Comparison of ENCODE assay signal across 8 mouse cellular contexts in the genomic region with DNA sequence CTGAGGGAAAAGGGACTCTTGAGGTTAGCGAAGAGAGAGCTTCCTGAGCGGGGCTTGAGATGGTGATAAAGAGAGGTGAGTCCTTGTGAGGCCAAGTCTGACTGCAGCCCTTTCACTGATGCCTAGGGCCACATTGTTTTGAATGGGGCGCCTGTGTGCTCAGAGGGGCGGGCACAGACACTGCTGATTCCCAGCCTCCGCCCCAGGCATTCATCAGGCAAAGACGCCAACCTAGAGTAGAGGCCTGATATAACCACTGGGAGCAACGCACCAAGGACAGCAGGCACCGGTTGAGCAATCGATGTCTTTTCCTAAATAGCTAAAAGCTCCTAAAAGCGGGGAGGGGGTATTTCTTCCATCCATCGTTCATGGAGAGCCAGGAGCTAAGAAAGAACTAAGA. TPM values are rescaled to one million over a fixed set of nuclear protein-coding genes. Genes with fewer than 3 reads are reported as not detected.
A peak's percentile ranks its signal among the peaks of the same experiment; 100 is the strongest.
DNase-seq lines count a peak whose midpoint lies in the region; ATAC-seq and TF ChIP-seq lines count a peak whose summit lies in the region.

No protein-coding gene starts in this region.

- H3K36me3 ChIP-seq in liver, embryonic 11.5 days (ENCODE audit: control insufficient read depth, insufficient read depth, low read length) = no peaks in the 10 kb centered on the region
- H3K36me3 ChIP-seq in embryonic facial prominence, embryonic 13.5 days = no peaks in the 10 kb centered on the region
- no peaks in the 10 kb centered on the region for H3K36me3 ChIP-seq in liver, embryonic 16.5 days (ENCODE audit: control insufficient read depth, insufficient read depth)

- H3K4me2 ChIP-seq in liver, embryonic 11.5 days = peak overlapping the region; percentile 56
- H3K4me2 ChIP-seq in embryonic facial prominence, embryonic 13.5 days = peak overlapping the region; percentile 45
- peak overlapping the region; percentile 47; the same call in 1 of the 2 replicates for H3K4me2 ChIP-seq in liver, embryonic 16.5 days (ENCODE audit: low read depth, low read length)

- no peaks in the 10 kb centered on the region; the same call in 1 of the 2 replicates for H3K27me3 ChIP-seq in liver, embryonic 11.5 days (replicated peaks; ENCODE audit: control insufficient read depth, insufficient read depth, low read length)
- H3K27me3 ChIP-seq in embryonic facial prominence, embryonic 13.5 days = no peaks in the 10 kb centered on the region
- no peaks in the 10 kb centered on the region for H3K27me3 ChIP-seq in liver, embryonic 16.5 days (ENCODE audit: control insufficient read depth, insufficient read depth, low read depth, low read length)

- TF ChIP-seq CTCF in gastrocnemius, adult 2 months (IDR thresholded peaks at IDR 0.05) = no peak

- H3K4me3 ChIP-seq in liver, embryonic 11.5 days (ENCODE audit: low read depth, low read length) = no peak overlapping the region
- H3K4me3 ChIP-seq in embryonic facial prominence, embryonic 13.5 days = no peak overlapping the region
- no peak overlapping the region for H3K4me3 ChIP-seq in liver, embryonic 16.5 days (ENCODE audit: low read depth, low read length)
- H3K4me3 ChIP-seq in gastrocnemius, adult 2 months = no peak overlapping the region

- 60% methylated on average over 11 of the region's 11 CpGs for WGBS in liver, embryonic 11.5 days
- 26% methylated on average over 11 of the region's 11 CpGs for WGBS in embryonic facial prominence, embryonic 13.5 days
- WGBS in liver, embryonic 16.5 days (ENCODE audit: insufficient replicate concordance) = 55% methylated on average over 11 of the region's 11 CpGs

- H3K9me3 ChIP-seq in liver, embryonic 11.5 days (ENCODE audit: control insufficient read depth, low read length) = no peaks in the 10 kb centered on the region
- no peaks in the 10 kb centered on the region for H3K9me3 ChIP-seq in embryonic facial prominence, embryonic 13.5 days
- no peaks in the 10 kb centered on the region for H3K9me3 ChIP-seq in liver, embryonic 16.5 days (replicated peaks; ENCODE audit: control insufficient read depth, low read length)

- no peak overlapping the region for H3K27ac ChIP-seq in liver, embryonic 11.5 days (ENCODE audit: low read depth, low read length)
- H3K27ac ChIP-seq in embryonic facial prominence, embryonic 13.5 days = peak overlapping the region; percentile 29; the same call in 1 of the 2 replicates
- H3K27ac ChIP-seq in liver, embryonic 16.5 days (ENCODE audit: low read length) = no peak overlapping the region
- H3K27ac ChIP-seq in gastrocnemius, adult 2 months = no peak overlapping the region

- DNase-seq in adrenal gland, postnatal 14 days = peak; percentile 56
- no peak for DNase-seq in adrenal gland, postnatal 4 days (ENCODE audit: low spot score in 2 of 2)
- no peak for DNase-seq in liver, embryonic 11.5 days (ENCODE audit: low spot score)
- DNase-seq in liver = no peak
- no peak for DNase-seq in left cerebral cortex, adult 18-20 months (ENCODE audit: low spot score in 2 of 2)
- no peak for DNase-seq in gastrocnemius, adult 2 months

- no peak overlapping the region for H3K9ac ChIP-seq in liver, embryonic 11.5 days (ENCODE audit: low read depth, low read length)
- H3K9ac ChIP-seq in embryonic facial prominence, embryonic 13.5 days = 0 out of 2 replicates have a peak overlapping the region, but pooled peaks have one; percentile 33
- no peak overlapping the region for H3K9ac ChIP-seq in liver, embryonic 16.5 days (ENCODE audit: low read depth, low read length)

- ATAC-seq in liver, embryonic 11.5 days (replicated peaks; ENCODE audit: low FRiP score) = no peak
- ATAC-seq in embryonic facial prominence, embryonic 13.5 days (ENCODE audit: insufficient number of reproducible peaks, insufficient read depth, low FRiP score, low TSS enrichment, low read depth) = no peak
- no peak for ATAC-seq in liver, embryonic 16.5 days (ENCODE audit: low read depth)

- H3K4me1 ChIP-seq in liver, embryonic 11.5 days (replicated peaks; ENCODE audit: control insufficient read depth, insufficient read depth, low read length) = 0 out of 2 replicates have a peak, but pooled peaks cover 2% of the 10 kb centered on the region
- H3K4me1 ChIP-seq in embryonic facial prominence, embryonic 13.5 days = peaks cover 18% of the 10 kb centered on the region
- no peaks in the 10 kb centered on the region for H3K4me1 ChIP-seq in liver, embryonic 16.5 days (ENCODE audit: control insufficient read depth, low read depth, low read length)

- intact Hi-C loops in gastrocnemius, adult 2 months (cut with DNase I) = loop anchor here (2.0 to 10.0 kb wide), 5 partner anchors 35 to 528 kb away; partner anchors contain the start of gene Necab3

RNA-seq across cellular contexts. Expression of gene Eif2s2, which starts 49.8 kb away (rescaled TPM):
- 138 and 155 TPM in 2 replicates for total RNA-seq in adrenal gland, postnatal 14 days (2021)
- total RNA-seq in adrenal gland, postnatal 4 days (2021) = 100 to 1,000 TPM; 133 to 138 TPM
- 174 and 183 TPM in 2 replicates for polyA plus RNA-seq in liver, embryonic 11.5 days (2014; fragmentation: Nextera tagmentation; extraction: Ambion mirVana)
- polyA plus RNA-seq in embryonic facial prominence, embryonic 13.5 days (2015; fragmentation: Nextera tagmentation; extraction: Ambion mirVana) = 138 and 143 TPM in 2 replicates
- polyA plus RNA-seq in liver, embryonic 16.5 days (2015; fragmentation: Nextera tagmentation; extraction: Ambion mirVana) = 52.8 and 61.4 TPM in 2 replicates
- 10 to 100 TPM; 47.3 to 50.2 TPM for total RNA-seq in left cerebral cortex, adult 18-20 months (2021)
- total RNA-seq in gastrocnemius, adult 2 months (2021) = 100 to 1,000 TPM; 125 TPM
